Mouse (Mus musculus) MEL (cell line): ENCODE measurements at regions not wholly inside any gene's neighbourhood (a gene's known extent, or its start where the extent isn't known, plus 50 kb on each side); places are given as distances from the start of the nearest gene placed in this dataset.

Experiments
- DNase-seq: peaks from one replicate; pipeline ENCODE4 v3.0.0; 2011; ENCODE audit warnings: low read depth, low spot score
- H3K27ac ChIP-seq: 2 replicates; pipeline ENCODE4 v1.5.1; 2012; ENCODE audit warnings: low read depth, mild to moderate bottlenecking, control low read depth, low read length, moderate library complexity; ENCODE audit not compliant: control insufficient read depth
- H3K27me3 ChIP-seq, 2 experiments: fragments of 150-350 bp in 1 of 2; sonication (generic) in 1 of 2; 2 replicates each; pipeline ENCODE4 v1.6.1; 2012; ENCODE audit warnings: low read length in 2 of 2, mild to moderate bottlenecking in 2 of 2, improper control_type of control experiment in 1 of 2, moderate library complexity in 1 of 2; ENCODE audit not compliant: insufficient read depth in 2 of 2, control insufficient read depth in 1 of 2
- H3K36me3 ChIP-seq, 2 experiments: 2 replicates each; pipeline ENCODE4 v1.6.1; 2012 to 2014; ENCODE audit warnings: low read length in 2 of 2, improper control_type of control experiment in 1 of 2, inconsistent platforms in 1 of 2, mild to moderate bottlenecking in 1 of 2; ENCODE audit not compliant: insufficient read depth in 2 of 2, control insufficient read depth in 1 of 2
- H3K4me1 ChIP-seq, 2 experiments: fragments of 150-350 bp in 1 of 2; sonication (generic) in 1 of 2; 2 replicates each; pipeline ENCODE4 v1.6.1; 2012; ENCODE audit warnings: low read length in 2 of 2, improper control_type of control experiment in 1 of 2, mild to moderate bottlenecking in 1 of 2; ENCODE audit not compliant: insufficient read depth in 2 of 2, control insufficient read depth in 1 of 2
- H3K4me3 ChIP-seq, 2 experiments: fragments of 150-350 bp in 1 of 2; sonication (generic) in 1 of 2; 2 replicates each; pipeline ENCODE4 v1.5.1; 2012; ENCODE audit warnings: low read depth in 2 of 2, low read length in 2 of 2, mild to moderate bottlenecking in 2 of 2, moderate library complexity in 2 of 2, control low read depth in 1 of 2, improper control_type of control experiment in 1 of 2; ENCODE audit not compliant: control insufficient read depth in 1 of 2, insufficient read depth in 1 of 2
- H3K79me2 ChIP-seq: 2 replicates; pipeline ENCODE4 v1.6.1; 2012; ENCODE audit warnings: mild to moderate bottlenecking, low read length, moderate library complexity; ENCODE audit not compliant: control insufficient read depth, poor library complexity, insufficient read depth
- H3K9ac ChIP-seq: 2 replicates; pipeline ENCODE4 v1.6.1; 2012; ENCODE audit warnings: low read depth, mild to moderate bottlenecking, control low read depth, low read length, moderate library complexity; ENCODE audit not compliant: control insufficient read depth, poor library complexity, severe bottlenecking
- H3K9me3 ChIP-seq: fragments of 150-350 bp; sonication (generic); replicated peaks from 2 replicates; pipeline ENCODE4 v1.6.1; 2012; ENCODE audit warnings: mild to moderate bottlenecking, low read length, improper control_type of control experiment, moderate library complexity; ENCODE audit not compliant: insufficient read depth
- BHLHE40 ChIP-seq: IDR thresholded peaks from 2 replicates; pipeline ENCODE4 v1.6.1; 2012; ENCODE audit warnings: low read depth, mild to moderate bottlenecking, inconsistent platforms, low read length, improper control_type of control experiment, borderline replicate concordance
- CHD2 ChIP-seq: IDR thresholded peaks from 2 replicates; pipeline ENCODE4 v1.6.1; 2011; ENCODE audit warnings: low read length, improper control_type of control experiment
- ELF1 ChIP-seq: IDR thresholded peaks from 2 replicates; pipeline ENCODE4 v1.6.1; 2014; ENCODE audit warnings: low read depth, mild to moderate bottlenecking, inconsistent platforms, low read length, improper control_type of control experiment, moderate library complexity
- GABPA ChIP-seq: IDR thresholded peaks from 2 replicates; pipeline ENCODE4 v1.6.1; 2012; ENCODE audit warnings: low read depth, mild to moderate bottlenecking, inconsistent platforms, low read length, improper control_type of control experiment, moderate library complexity
- HCFC1 ChIP-seq: IDR thresholded peaks from 2 replicates; pipeline ENCODE4 v1.6.1; 2012; ENCODE audit warnings: low read depth, mild to moderate bottlenecking, inconsistent platforms, low read length, improper control_type of control experiment, moderate library complexity
- KAT2A ChIP-seq: conservative IDR thresholded peaks from 2 replicates; pipeline ENCODE4 v1.6.1; 2012; ENCODE audit warnings: low read depth, low read length, improper control_type of control experiment, inconsistent platforms
- MAFK ChIP-seq: IDR thresholded peaks from 2 replicates; pipeline ENCODE4 v1.6.1; 2011; ENCODE audit warnings: low read depth, mild to moderate bottlenecking, low read length, improper control_type of control experiment, borderline replicate concordance
- MAZ ChIP-seq: IDR thresholded peaks from 2 replicates; pipeline ENCODE4 v1.6.1; 2012; ENCODE audit warnings: low read depth, mild to moderate bottlenecking, inconsistent platforms, low read length, improper control_type of control experiment
- MEF2A ChIP-seq: IDR thresholded peaks from 2 replicates; pipeline ENCODE4 v1.6.1; 2014; ENCODE audit warnings: low read depth, mild to moderate bottlenecking, inconsistent platforms, low read length, improper control_type of control experiment; ENCODE audit not compliant: poor library complexity, insufficient replicate concordance, severe bottlenecking; ENCODE audit errors: extremely low read depth
- MXI1 ChIP-seq: IDR thresholded peaks from 2 replicates; pipeline ENCODE4 v1.6.1; 2011; ENCODE audit warnings: mild to moderate bottlenecking, low read depth, low read length, improper control_type of control experiment
- MYC ChIP-seq: IDR thresholded peaks from 2 replicates; pipeline ENCODE4 v1.6.1; 2011; ENCODE audit warnings: low read depth, mild to moderate bottlenecking, low read length, improper control_type of control experiment, moderate library complexity
- NELFE ChIP-seq: IDR thresholded peaks from 2 replicates; pipeline ENCODE4 v1.6.1; 2011; ENCODE audit warnings: low read depth, low read length, improper control_type of control experiment
- NRF1 ChIP-seq: IDR thresholded peaks from 2 replicates; pipeline ENCODE4 v1.6.1; 2014; ENCODE audit warnings: low read depth, mild to moderate bottlenecking, inconsistent platforms, low read length, improper control_type of control experiment, moderate library complexity; ENCODE audit not compliant: poor library complexity, insufficient read depth, severe bottlenecking
- POLR2A ChIP-seq, 2 experiments: IDR thresholded peaks; 2 replicates each; pipeline ENCODE4 v1.6.1; 2011 to 2012; ENCODE audit warnings: low read length in 2 of 2, mild to moderate bottlenecking in 2 of 2, control low read depth in 1 of 2, improper control_type of control experiment in 1 of 2, low read depth in 1 of 2, moderate library complexity in 1 of 2; ENCODE audit not compliant: control insufficient read depth in 1 of 2, insufficient read depth in 1 of 2, poor library complexity in 1 of 2
- POLR2AphosphoS2 ChIP-seq: IDR thresholded peaks from 2 replicates; pipeline ENCODE4 v1.6.1; 2011; ENCODE audit warnings: low read length, improper control_type of control experiment
- RAD21 ChIP-seq: IDR thresholded peaks from 2 replicates; pipeline ENCODE4 v1.6.1; 2011; ENCODE audit warnings: mild to moderate bottlenecking, low read depth, low read length, improper control_type of control experiment
- SIN3A ChIP-seq: IDR thresholded peaks from 2 replicates; pipeline ENCODE4 v1.6.1; 2012; ENCODE audit warnings: low read length, improper control_type of control experiment, inconsistent platforms
- TAL1 ChIP-seq: IDR thresholded peaks from 2 replicates; pipeline ENCODE4 v1.6.1; 2012; ENCODE audit warnings: mild to moderate bottlenecking, inconsistent platforms, low read length, moderate library complexity, mixed read lengths
- USF1 ChIP-seq: IDR thresholded peaks from 2 replicates; pipeline ENCODE4 v1.6.1; 2014; ENCODE audit warnings: low read depth, mild to moderate bottlenecking, inconsistent platforms, low read length, improper control_type of control experiment, moderate library complexity
- USF2 ChIP-seq, 2 experiments: IDR thresholded peaks; 2 replicates each; pipeline ENCODE4 v1.6.1; 2011 to 2012; ENCODE audit warnings: improper control_type of control experiment in 2 of 2, low read length in 2 of 2, borderline replicate concordance in 1 of 2, inconsistent platforms in 1 of 2, low read depth in 1 of 2, mild to moderate bottlenecking in 1 of 2; ENCODE audit not compliant: insufficient read depth in 1 of 2
- ZC3H11A ChIP-seq: IDR thresholded peaks from 2 replicates; pipeline ENCODE4 v1.6.1; 2012; ENCODE audit warnings: low read depth, mild to moderate bottlenecking, inconsistent platforms, low read length, improper control_type of control experiment
- ZKSCAN1 ChIP-seq: IDR thresholded peaks from 2 replicates; pipeline ENCODE4 v1.6.1; 2012; ENCODE audit warnings: low read depth, mild to moderate bottlenecking, inconsistent platforms, low read length, improper control_type of control experiment, moderate library complexity
- ZMIZ1 ChIP-seq: IDR thresholded peaks from 2 replicates; pipeline ENCODE4 v1.6.1; 2012; ENCODE audit warnings: low read depth, mild to moderate bottlenecking, inconsistent platforms, low read length, improper control_type of control experiment, moderate library complexity

GRCm38 (mm10) chr16:76634196-76634698 is 260.6 kb upstream of the Nrip1 start:
- Histone ChIP-seq H3K4me3 (peak overlapping the region in 1 of 2 experiments; percentile 42; a peak in 1 of 4 replicates), H3K9ac (no peak overlapping the region), H3K36me3 (peaks cover 0 to 2% of the 10 kb centered on the region in 2 experiments; a peak in 2 of 4 replicates), H3K27me3 (no peaks in the 10 kb centered on the region), H3K27ac (no peak overlapping the region), H3K4me1 (peaks cover 0 to 3% of the 10 kb centered on the region in 2 experiments; a peak in 1 of 4 replicates), H3K79me2 (no peaks in the 10 kb centered on the region), H3K9me3 (no peaks in the 10 kb centered on the region)
- peak; percentile 8 for DNase-seq
- TF ChIP-seq SIN3A: 0 out of 2 replicates have a peak, but pooled peaks have one; percentile 23
- no peak for TF ChIP-seq NELFE
- TF ChIP-seq POLR2A (IDR thresholded peaks at IDR 0.05; ENCODE audit: control insufficient read depth in 1 of 2, insufficient read depth in 1 of 2, low read depth in 1 of 2, low read length in 2 of 2, poor library complexity in 1 of 2): no peak
- no peak for TF ChIP-seq ZKSCAN1
- no peak for TF ChIP-seq ELF1
- TF ChIP-seq HCFC1: no peak
- no peak for TF ChIP-seq GABPA
- TF ChIP-seq TAL1: no peak

DNA sequence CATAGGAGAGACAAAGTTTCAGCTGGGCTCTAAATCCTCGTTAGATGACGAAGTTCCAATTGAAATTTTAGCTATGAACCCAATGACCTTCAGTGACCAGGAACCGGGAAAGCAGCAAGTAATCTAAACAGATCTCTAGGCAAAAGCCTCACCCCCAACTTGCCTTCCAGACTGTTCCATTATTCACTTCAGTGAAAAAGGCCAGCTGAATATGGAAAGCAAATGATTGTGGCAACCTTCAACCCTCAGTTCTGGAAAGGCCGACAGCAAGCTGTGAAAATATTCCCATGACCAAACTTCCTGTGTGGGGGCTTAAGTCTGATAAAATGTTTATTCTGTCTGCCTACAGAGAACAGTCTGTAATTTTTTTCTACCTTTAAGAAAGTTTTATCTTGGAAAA is 252.5 kb upstream of the Nrip1 start:
- no peaks in the 10 kb centered on the region for H3K79me2 ChIP-seq
- DNase-seq: no peak
- H3K9me3 ChIP-seq: no peaks in the 10 kb centered on the region

GRCm38 (mm10) chr16:76621715-76622114 is 248.1 kb upstream of the Nrip1 start:
- Histone ChIP-seq H3K4me3 (no peak overlapping the region), H3K9me3 (no peaks in the 10 kb centered on the region), H3K36me3 (no peaks in the 10 kb centered on the region), H3K27me3 (no peaks in the 10 kb centered on the region), H3K4me1 (no peaks in the 10 kb centered on the region), H3K9ac (no peak overlapping the region), H3K27ac (no peak overlapping the region), H3K79me2 (no peaks in the 10 kb centered on the region)
- TF ChIP-seq BHLHE40 (no peak), MAZ (no peak), MAFK (no peak), TAL1 (no peak), USF1 (no peak)
- no peak for DNase-seq

More for the DNA sequence above, 252.5 kb upstream of the Nrip1 start:
- Histone ChIP-seq H3K36me3 (no peaks in the 10 kb centered on the region), H3K9ac (no peak overlapping the region), H3K27me3 (no peaks in the 10 kb centered on the region), H3K4me1 (no peaks in the 10 kb centered on the region), H3K27ac (no peak overlapping the region), H3K4me3 (no peak overlapping the region)
- TF ChIP-seq MEF2A (no peak), USF2 (IDR thresholded peaks at IDR 0.05; ENCODE audit: borderline replicate concordance in 1 of 2, insufficient read depth in 1 of 2, low read depth in 1 of 2, low read length in 2 of 2) (no peak), ZC3H11A (no peak), ELF1 (no peak), MXI1 (no peak), NRF1 (no peak), CHD2 (no peak), USF1 (no peak), POLR2AphosphoS2 (no peak), KAT2A (no peak), MYC (no peak), RAD21 (no peak), ZMIZ1 (no peak)
- TF ChIP-seq, all 39 proteins: peak for 0
